Mouse (Mus musculus) ES-E14 (cell line): ENCODE measurements at regions not wholly inside any gene's neighbourhood (a gene's known extent, or its start where the extent isn't known, plus 50 kb on each side); places are given as distances from the start of the nearest gene placed in this dataset.

Experiments used
- DNase-seq: peaks from one replicate; pipeline ENCODE4 v3.0.0-alpha.2; 2013; ENCODE audit warnings: low read depth, low spot score
- H3K27ac ChIP-seq: 2 replicates; pipeline ENCODE4 v1.5.1; 2012; ENCODE audit warnings: low read depth, mild to moderate bottlenecking, low read length, moderate library complexity, mixed read lengths; ENCODE audit not compliant: poor library complexity, insufficient read depth, severe bottlenecking
- H3K36me3 ChIP-seq: 2 replicates; pipeline ENCODE4 v1.6.1; 2012; ENCODE audit warnings: mild to moderate bottlenecking, low read length, moderate library complexity, mixed read lengths; ENCODE audit not compliant: control insufficient read depth, poor library complexity, insufficient read depth, severe bottlenecking
- H3K4me1 ChIP-seq, 2 experiments: fragments of 150-350 bp in 1 of 2; sonication (generic) in 1 of 2; 2 replicates each; pipeline ENCODE4 v1.6.1; 2012; ENCODE audit warnings: low read length in 2 of 2, mild to moderate bottlenecking in 1 of 2, mixed read lengths in 1 of 2; ENCODE audit not compliant: control insufficient read depth in 2 of 2, insufficient read depth in 2 of 2, poor library complexity in 1 of 2
- H3K4me3 ChIP-seq, 2 experiments: fragments of 150-350 bp in 1 of 2; sonication (generic) in 1 of 2; 2 replicates each; pipeline ENCODE4 v1.5.1; 2012; ENCODE audit warnings: low read length in 2 of 2, low read depth in 1 of 2, mild to moderate bottlenecking in 1 of 2, mixed read lengths in 1 of 2; ENCODE audit not compliant: insufficient read depth in 1 of 2, poor library complexity in 1 of 2, severe bottlenecking in 1 of 2
- H3K9ac ChIP-seq: 2 replicates; pipeline ENCODE4 v1.6.1; 2012; ENCODE audit warnings: low read depth, mild to moderate bottlenecking, low read length, mixed read lengths; ENCODE audit not compliant: poor library complexity, insufficient read depth, severe bottlenecking
- H3K9me3 ChIP-seq: fragments of 150-350 bp; sonication (generic); 2 replicates; pipeline ENCODE4 v1.6.1; 2012; ENCODE audit warnings: low read depth, mild to moderate bottlenecking, low read length; ENCODE audit not compliant: control insufficient read depth, insufficient read depth
- CHD2 ChIP-seq: IDR thresholded peaks from 2 replicates; pipeline ENCODE4 v1.6.1; 2014; ENCODE audit warnings: mild to moderate bottlenecking, low read depth, low read length, inconsistent platforms
- HCFC1 ChIP-seq: IDR thresholded peaks from 2 replicates; pipeline ENCODE4 v1.6.1; 2012; ENCODE audit warnings: low read length, inconsistent platforms, borderline replicate concordance; ENCODE audit not compliant: insufficient read depth
- MAFK ChIP-seq: IDR thresholded peaks from 2 replicates; pipeline ENCODE4 v1.6.1; 2014; ENCODE audit warnings: mild to moderate bottlenecking, low read depth, low read length, inconsistent platforms; ENCODE audit not compliant: insufficient read depth
- ZC3H11A ChIP-seq: IDR thresholded peaks from 2 replicates; pipeline ENCODE4 v1.6.1; 2012; ENCODE audit warnings: low read depth, mild to moderate bottlenecking, inconsistent platforms, low read length, borderline replicate concordance
- ZNF384 ChIP-seq: IDR thresholded peaks from 2 replicates; pipeline ENCODE4 v1.6.1; 2012; ENCODE audit warnings: low read depth, low read length, inconsistent platforms
- in situ Hi-C, 2 experiments: fragments of 600-800 bp; cut with MboI; formaldehyde crosslinking; loops; one replicate each; pipeline ENCODE4 v1.15.1; 2025; ENCODE audit warnings: low sequenced_read_pairs in 2 of 2, inconsistent platforms in 1 of 2; ENCODE audit not compliant: unreplicated experiment in 2 of 2

DNA sequence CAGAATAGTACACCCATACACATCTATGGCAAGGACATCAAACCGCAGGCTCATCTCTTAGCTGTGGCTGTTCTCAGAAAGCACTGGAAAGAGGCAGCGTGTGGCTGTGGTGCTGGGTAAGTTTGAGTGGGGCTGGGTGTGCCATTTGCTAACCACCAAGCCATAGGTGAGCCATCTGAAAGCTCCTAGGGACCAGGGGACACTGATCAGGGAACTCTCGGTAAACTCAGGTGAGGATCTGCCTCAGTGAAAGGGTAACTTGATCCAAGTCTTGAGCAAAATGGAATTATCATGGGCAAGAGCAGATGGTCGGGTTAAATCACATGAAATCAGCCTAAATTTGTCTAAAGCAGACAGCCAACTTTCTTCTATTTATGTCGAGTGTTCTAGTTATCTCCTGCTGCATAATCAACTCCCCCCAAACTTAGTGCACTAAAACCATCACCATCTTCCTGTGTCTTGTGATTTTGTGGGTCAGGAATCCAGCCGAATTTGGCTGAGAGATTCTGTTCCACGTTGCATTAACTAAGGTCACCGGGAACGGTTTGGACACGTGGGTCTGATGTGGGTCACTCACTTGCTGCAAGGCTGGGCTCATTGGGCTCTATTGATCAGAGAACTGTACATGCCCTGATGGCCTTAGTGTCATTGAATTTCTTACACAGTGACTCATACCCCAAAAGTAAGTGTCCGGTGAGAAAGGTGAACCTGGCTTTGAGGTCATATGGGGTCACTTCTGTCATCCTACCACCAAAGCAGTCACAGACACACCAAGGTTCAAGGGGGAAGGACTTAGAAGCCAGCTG is 78.9 kb upstream of the Hes1 start:
- no peaks in the 10 kb centered on the region for H3K36me3 ChIP-seq
- no peak overlapping the region for H3K4me3 ChIP-seq
- no peaks in the 10 kb centered on the region for H3K9me3 ChIP-seq
- no peak overlapping the region for H3K27ac ChIP-seq
- DNase-seq: no peak
- no peak overlapping the region for H3K9ac ChIP-seq
- in situ Hi-C loops: no loop called here
- no peak for TF ChIP-seq HCFC1
- TF ChIP-seq MAFK: no peak
- TF ChIP-seq CHD2: no peak
- no peak for TF ChIP-seq ZNF384
- no peak for TF ChIP-seq ZC3H11A
- H3K4me1 ChIP-seq: peaks cover 5 to 12% of the 10 kb centered on the region in 2 experiments

DNA sequence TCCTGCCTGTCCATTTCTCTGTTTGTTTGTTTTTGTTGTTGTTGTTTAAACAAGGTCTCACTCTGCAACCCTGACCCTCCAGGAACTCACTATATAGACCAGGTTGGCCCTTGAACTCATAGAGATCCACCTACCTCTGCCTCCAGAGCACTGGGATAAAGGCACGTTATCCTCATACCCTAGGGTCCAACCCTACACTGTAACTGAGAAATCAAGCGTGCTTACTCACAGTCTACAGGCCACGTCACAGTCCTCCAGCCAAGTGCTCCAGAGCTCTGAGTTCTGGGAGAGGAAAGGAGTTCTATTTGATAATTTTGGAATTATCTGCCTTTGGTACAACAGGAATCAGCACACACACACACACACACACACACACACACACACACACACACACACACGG is 76.6 kb upstream of the Hes1 start:
- TF ChIP-seq ZNF384 (no peak), HCFC1 (no peak), CHD2 (no peak), MAFK (no peak), ZC3H11A (no peak)
- Histone ChIP-seq H3K4me3 (no peak overlapping the region), H3K4me1 (peaks cover 7 to 17% of the 10 kb centered on the region in 2 experiments), H3K36me3 (no peaks in the 10 kb centered on the region), H3K9ac (no peak overlapping the region), H3K27ac (no peak overlapping the region), H3K9me3 (no peaks in the 10 kb centered on the region)
- DNase-seq: no peak
- in situ Hi-C loops: no loop called here

DNA sequence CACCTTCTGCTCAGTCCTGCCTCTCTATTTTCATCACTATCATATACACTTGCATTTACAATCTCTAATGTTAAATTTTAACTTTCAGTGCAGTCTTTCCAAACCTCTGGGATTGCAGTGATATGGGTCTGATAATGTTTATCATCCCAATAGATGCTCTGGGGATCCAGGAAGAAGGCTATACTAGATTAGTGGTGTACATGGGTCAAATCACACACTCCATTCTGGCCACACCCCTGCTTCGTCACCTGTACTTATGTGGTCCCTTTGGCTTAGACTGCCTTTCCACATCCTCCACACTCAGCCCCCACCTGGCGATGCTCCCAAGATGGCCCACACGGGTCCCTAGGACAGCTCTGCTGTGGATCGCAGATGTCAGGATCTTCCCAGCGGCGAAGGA is 76.2 kb upstream of the Hes1 start:
- Histone ChIP-seq H3K9ac (no peak overlapping the region), H3K4me3 (no peak overlapping the region), H3K36me3 (no peaks in the 10 kb centered on the region), H3K27ac (no peak overlapping the region), H3K4me1 (peaks cover 3 to 16% of the 10 kb centered on the region in 2 experiments), H3K9me3 (no peaks in the 10 kb centered on the region)
- TF ChIP-seq ZC3H11A (no peak), HCFC1 (no peak), CHD2 (no peak), ZNF384 (no peak), MAFK (no peak)
- in situ Hi-C loops: no loop called here
- DNase-seq: no peak

DNA sequence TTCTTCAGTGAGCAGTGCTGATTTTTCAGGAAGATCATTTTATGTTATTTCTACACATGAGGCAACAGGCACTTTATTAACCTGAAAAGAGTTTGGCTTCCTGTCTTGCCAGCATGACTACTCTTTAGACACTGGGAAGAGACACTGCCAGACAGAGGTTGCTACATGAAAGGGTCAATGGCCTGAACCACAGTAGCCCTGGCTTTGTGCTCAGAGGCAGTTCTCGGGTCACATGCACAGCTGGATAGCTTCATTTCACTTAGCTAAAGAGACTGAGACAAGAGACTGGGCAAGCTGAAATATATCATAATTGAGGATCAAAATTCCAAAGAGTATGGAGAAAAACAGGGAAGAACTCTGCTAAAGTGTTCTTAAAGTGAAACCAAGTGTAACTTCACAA is 74.9 kb upstream of the Hes1 start:
- Histone ChIP-seq H3K4me1 (peaks cover 3 to 17% of the 10 kb centered on the region in 2 experiments; a peak in 3 of 4 replicates), H3K9me3 (no peaks in the 10 kb centered on the region), H3K27ac (no peak overlapping the region), H3K4me3 (no peak overlapping the region), H3K36me3 (no peaks in the 10 kb centered on the region), H3K9ac (no peak overlapping the region)
- no peak for TF ChIP-seq MAFK
- no peak for TF ChIP-seq CHD2
- TF ChIP-seq HCFC1: no peak
- no peak for TF ChIP-seq ZNF384
- TF ChIP-seq ZC3H11A: no peak
- no peak for DNase-seq
- in situ Hi-C loops: no loop called here
